Mouse (Mus musculus): Measurements from ENCODE around the gene Adtrp. TPM values are rescaled to one million over a fixed set of nuclear protein-coding genes. Genes with fewer than 3 reads are reported as not detected.

Gene Adtrp
- polyA plus RNA-seq, 1 experiment from 2014 or later = not detected

DNA sequence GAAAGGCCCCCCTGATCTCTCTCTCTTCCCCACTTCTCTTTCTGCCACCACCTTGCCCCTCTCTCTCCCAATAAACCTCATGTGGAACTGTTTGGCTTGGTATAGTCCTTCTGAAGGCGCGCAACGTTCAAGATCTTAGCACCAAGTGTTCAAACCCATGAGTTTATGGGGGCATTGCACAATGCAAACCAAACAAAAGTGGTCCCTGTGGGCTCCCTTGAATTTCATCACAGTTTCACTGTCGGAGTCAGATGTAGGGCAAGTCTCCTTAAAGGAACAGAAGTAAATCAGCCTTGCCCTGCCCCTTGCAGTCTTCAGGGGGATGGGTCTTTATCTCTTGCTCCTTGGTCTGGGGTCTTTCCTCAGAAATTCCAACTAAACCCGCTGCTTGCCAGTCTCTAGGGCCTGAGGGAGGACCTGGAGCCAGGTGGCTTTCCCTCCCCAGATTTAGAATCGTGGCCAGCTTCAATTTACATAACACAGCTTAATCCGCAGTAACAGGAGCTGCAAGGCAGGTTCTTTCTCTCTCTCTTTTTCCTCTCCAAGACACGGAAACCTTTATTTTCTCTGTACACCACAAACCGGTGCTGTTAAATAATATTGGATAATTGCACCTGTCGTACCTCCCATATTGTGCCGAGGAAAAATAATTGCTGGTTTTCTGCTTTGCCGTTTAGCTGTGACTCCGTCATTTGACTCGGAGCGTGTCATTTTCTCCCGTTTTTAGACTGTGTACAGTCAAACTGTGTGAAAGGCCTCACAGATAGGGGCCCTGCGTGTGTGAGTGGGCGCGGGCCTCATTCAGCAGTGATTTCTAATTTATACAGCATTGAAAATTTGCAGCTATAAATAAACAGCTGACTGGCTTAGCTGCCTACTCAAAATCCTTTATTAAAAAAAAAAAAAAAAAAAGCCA, 88.7 kb downstream of the Adtrp start:
- H3K9ac ChIP-seq = no peak overlapping the region
- no peak overlapping the region for H3K4me3 ChIP-seq
- no peaks in the 10 kb centered on the region for H3K36me3 ChIP-seq (replicated peaks)
- H3K27ac ChIP-seq = peak overlapping the region; percentile 53
- H3K9me3 ChIP-seq = no peaks in the 10 kb centered on the region
- WGBS = 32% methylated on average over 19 of the region's 19 CpGs
- peaks cover 24% of the 10 kb centered on the region for H3K4me1 ChIP-seq
- peak; percentile 82 for ATAC-seq (replicated peaks)
- peak overlapping the region; percentile 21 for H3K4me2 ChIP-seq
- no peaks in the 10 kb centered on the region for H3K27me3 ChIP-seq (replicated peaks)

DNA sequence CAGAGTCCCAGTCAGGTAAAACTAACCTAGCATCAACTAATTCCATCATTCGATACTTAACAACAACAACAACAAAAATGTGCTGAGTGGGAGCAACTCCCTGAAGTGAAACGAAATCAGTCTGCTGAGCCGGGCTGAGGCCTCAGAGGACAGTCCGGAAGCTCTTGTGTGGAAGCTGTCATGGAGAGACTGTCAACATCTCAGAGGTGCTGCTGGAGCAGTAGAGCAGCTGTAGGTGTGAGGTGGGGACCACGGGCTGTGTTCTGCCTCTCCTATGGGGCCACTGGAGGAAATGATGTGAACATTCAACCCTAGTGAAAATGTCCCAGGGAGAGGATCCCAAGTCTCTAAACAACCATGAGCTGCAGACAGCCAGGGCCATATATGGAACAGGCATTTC, 94.4 kb downstream of the Adtrp start:
- Histone ChIP-seq H3K9me3 (no peaks in the 10 kb centered on the region), H3K4me3 (no peak overlapping the region), H3K27ac (no peak overlapping the region), H3K4me1 (no peaks in the 10 kb centered on the region), H3K36me3 (replicated peaks) (no peaks in the 10 kb centered on the region), H3K9ac (no peak overlapping the region), H3K4me2 (no peak overlapping the region), H3K27me3 (replicated peaks) (no peaks in the 10 kb centered on the region)
- 86% methylated on average over 5 of the region's 5 CpGs for WGBS
- ATAC-seq (replicated peaks) = no peak

DNA sequence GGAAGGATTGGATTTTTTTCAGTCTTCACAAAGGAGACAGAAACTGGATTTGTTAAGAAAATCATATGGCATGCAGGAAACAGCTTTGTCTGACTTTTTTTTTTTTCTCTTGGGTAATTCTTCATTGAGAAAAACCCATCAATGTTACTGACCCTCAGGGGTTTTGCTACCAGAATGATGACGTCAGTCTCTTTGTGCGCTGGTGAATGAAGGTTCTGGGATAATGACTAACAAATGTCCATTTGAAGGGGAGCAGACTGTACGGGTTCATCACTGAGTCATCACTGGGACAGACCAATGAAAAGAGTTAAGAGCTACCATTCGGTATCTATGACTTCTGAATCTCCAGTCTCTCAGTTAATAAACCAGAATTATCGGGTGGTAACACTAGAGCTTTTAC, 97.0 kb downstream of the Adtrp start:
- Histone ChIP-seq H3K9me3 (no peaks in the 10 kb centered on the region), H3K4me2 (no peak overlapping the region), H3K36me3 (replicated peaks) (no peaks in the 10 kb centered on the region), H3K9ac (no peak overlapping the region), H3K27me3 (replicated peaks) (no peaks in the 10 kb centered on the region), H3K4me3 (no peak overlapping the region), H3K4me1 (no peaks in the 10 kb centered on the region), H3K27ac (no peak overlapping the region)
- ATAC-seq (replicated peaks) = no peak
- WGBS = 57% methylated on average over 5 of the region's 5 CpGs

DNA sequence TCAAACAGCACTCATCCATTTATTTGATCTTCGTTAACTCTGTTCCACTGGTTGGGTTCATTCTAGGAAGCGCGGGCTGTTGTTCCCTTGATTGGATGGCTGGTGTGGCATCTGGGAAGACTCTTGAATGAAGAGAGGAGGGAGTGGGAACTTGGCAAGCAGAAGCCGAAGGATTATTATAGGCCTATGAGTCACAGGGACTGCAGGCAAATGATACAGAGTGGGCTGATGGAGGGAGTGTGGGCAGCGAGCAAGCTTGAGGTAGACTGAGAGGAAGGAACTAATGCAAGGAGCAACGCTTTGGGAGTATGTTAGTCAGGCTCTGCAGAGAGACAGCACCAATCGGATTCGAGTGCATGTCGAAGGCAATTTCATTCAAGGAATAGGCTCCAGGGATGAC, 98.6 kb downstream of the Adtrp start:
- no peaks in the 10 kb centered on the region for H3K9me3 ChIP-seq
- H3K36me3 ChIP-seq (replicated peaks) = no peaks in the 10 kb centered on the region
- no peak overlapping the region for H3K4me3 ChIP-seq
- H3K9ac ChIP-seq = no peak overlapping the region
- no peak overlapping the region for H3K4me2 ChIP-seq
- H3K27ac ChIP-seq = no peak overlapping the region
- no peaks in the 10 kb centered on the region for H3K27me3 ChIP-seq (replicated peaks)
- 84% methylated on average over 9 of the region's 9 CpGs for WGBS
- ATAC-seq (replicated peaks) = no peak
- H3K4me1 ChIP-seq = no peaks in the 10 kb centered on the region

DNA sequence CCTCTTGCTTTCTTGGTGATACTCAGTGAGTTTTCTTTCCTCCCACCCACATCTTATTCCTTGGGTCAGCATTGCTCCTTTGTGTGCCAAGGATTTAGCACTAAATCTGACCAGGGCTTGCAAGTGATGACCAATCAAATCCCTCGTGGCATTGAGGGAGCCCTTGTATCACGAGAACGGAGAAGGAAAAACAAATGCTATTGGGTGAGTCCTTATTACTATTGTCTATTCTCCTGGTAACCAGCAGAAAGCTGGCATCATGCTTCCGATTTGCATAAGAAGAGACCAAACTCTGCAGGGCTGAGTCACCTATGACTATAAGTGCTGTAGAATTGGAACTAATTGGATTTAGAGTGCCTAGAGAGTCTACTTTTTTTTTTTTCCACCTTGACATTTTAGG, 99.8 kb downstream of the Adtrp start:
- Histone ChIP-seq H3K36me3 (replicated peaks) (no peaks in the 10 kb centered on the region), H3K4me2 (no peak overlapping the region), H3K4me1 (no peaks in the 10 kb centered on the region), H3K9ac (no peak overlapping the region), H3K27ac (no peak overlapping the region), H3K4me3 (no peak overlapping the region), H3K9me3 (no peaks in the 10 kb centered on the region), H3K27me3 (replicated peaks) (no peaks in the 10 kb centered on the region)
- no peak for ATAC-seq (replicated peaks)
- 61% methylated on average over 4 of the region's 4 CpGs for WGBS

DNA sequence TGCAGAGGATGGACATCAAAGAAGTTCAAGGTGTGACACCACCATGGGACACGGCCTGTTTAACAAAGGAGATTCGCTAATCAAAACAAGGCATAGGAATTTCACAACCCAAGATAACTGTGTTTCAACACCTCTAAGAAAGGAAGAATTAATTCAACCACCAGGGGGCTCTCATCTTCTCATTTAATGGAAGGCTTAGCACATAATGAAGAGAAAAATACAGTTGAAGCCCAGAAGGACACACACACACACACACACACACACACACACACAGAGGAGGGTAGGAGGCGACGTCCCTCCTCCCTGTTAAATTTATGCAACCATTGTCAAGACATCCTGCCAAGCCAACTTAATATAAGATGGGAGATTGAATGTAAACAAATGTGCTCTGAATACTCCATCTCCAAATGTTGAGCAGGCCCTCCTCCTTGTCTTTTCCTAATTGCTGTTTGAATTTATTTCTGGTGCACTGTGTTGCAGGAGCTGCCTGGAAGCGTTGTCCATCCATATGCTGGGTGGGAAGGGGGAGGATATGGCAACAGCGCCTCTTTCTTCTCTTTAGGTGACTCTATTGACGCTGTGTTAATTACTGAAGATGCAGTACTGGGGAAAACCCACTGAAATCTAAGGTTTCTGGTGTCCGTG, 100.4 kb downstream of the Adtrp start:
- WGBS = 65% methylated on average over 8 of the region's 8 CpGs
- H3K4me2 ChIP-seq = no peak overlapping the region
- H3K4me3 ChIP-seq = no peak overlapping the region
- H3K9me3 ChIP-seq = no peaks in the 10 kb centered on the region
- ATAC-seq (replicated peaks) = no peak
- H3K36me3 ChIP-seq (replicated peaks) = no peaks in the 10 kb centered on the region
- H3K9ac ChIP-seq = no peak overlapping the region
- H3K27me3 ChIP-seq (replicated peaks) = no peaks in the 10 kb centered on the region
- no peaks in the 10 kb centered on the region for H3K4me1 ChIP-seq
- H3K27ac ChIP-seq = no peak overlapping the region

DNA sequence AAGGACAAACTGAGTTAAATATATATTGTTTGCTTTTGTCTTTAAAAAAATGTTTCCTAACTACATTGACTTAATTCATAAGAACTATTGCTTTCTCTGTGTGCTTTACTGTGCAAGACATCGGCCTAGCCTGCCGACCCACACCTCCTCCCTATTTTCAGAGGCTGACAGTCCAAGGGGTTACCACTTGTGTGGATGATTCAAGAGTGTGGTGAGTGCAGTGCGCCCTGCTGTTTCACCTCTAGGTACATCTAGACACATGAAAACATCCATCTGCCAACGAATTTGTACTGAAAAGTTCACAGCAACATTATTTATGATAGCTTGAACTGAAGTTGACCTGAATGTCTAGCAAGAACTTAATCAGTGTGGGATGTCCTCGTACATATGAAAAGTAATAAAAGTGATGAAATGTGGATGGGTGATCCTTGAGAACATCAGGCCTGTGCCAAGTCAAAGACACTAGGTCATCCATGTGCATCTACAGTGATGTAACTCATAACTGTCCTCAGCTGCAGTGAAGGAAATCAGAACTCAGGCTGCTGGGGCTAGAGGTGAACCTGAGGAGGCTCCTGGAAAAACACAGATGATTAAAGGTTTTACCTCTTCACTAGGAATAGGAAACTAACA, 106.9 kb downstream of the Adtrp start:
- H3K9ac ChIP-seq = no peak overlapping the region
- H3K4me3 ChIP-seq = no peak overlapping the region
- no peak overlapping the region for H3K27ac ChIP-seq
- no peak overlapping the region for H3K4me2 ChIP-seq
- no peaks in the 10 kb centered on the region for H3K36me3 ChIP-seq (replicated peaks)
- no peak for ATAC-seq (replicated peaks)
- H3K4me1 ChIP-seq = no peaks in the 10 kb centered on the region
- no peaks in the 10 kb centered on the region for H3K27me3 ChIP-seq (replicated peaks)
- H3K9me3 ChIP-seq = no peaks in the 10 kb centered on the region
- WGBS = 86% methylated on average over 5 of the region's 5 CpGs

DNA sequence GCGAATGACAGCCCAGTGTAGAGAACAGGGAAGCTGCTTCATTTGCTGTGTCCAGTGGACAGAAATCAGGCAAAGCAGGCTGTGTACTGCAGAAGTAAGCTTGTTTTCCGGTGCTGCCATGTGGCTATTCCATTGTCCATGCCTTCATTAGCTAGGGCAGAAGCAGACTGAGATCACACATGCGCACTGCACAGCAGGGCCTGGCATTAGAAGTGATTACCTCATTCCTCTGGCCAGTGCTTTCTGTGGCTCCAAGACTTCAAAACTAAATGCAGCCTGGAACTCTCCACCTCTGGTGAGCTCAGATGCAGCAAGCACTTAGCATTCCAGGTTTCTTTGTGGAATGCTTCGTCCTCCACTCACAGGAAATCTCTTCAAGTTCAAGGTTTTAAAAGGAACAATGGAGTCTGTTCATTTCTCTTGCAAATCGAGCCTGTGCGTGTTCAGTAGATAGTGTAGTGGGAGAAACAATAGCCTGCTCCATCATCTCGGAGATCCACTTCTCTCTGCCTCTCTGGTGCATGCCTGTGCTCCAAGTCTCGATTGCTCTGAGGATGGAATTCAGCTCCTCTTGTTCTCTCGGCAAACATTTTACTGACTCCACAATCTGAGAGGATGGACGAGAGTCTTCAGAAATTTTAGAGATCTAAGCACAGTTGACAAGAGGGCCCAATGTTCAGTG, 109.7 kb downstream of the Adtrp start:
- Histone ChIP-seq H3K27ac (peak overlapping the region; percentile 14; the same call in 1 of the 2 replicates), H3K4me1 (no peaks in the 10 kb centered on the region), H3K9me3 (no peaks in the 10 kb centered on the region), H3K27me3 (replicated peaks) (no peaks in the 10 kb centered on the region), H3K36me3 (replicated peaks) (no peaks in the 10 kb centered on the region), H3K9ac (no peak overlapping the region), H3K4me3 (no peak overlapping the region), H3K4me2 (no peak overlapping the region)
- WGBS = 31% methylated on average over 10 of the region's 10 CpGs
- ATAC-seq (replicated peaks) = peak; percentile 88

DNA sequence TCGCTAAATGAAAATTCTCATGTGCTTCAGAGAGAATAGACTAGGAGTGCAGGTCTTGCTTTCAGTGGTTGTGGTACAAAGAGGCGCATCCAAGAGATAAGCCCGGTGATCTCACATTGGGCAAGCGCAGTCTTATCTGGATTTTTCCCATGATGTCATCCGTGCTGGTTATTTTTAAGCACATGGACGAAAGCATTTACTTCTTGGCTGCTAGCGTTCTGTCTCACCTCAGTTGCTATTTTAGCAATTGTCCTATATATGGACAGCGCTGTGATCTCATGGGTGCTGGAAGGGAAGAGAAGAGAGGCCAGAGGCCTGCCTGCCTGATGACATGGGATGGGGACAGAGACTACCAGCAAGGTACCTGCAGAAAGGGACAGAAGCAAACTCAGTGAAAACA, 117.8 kb downstream of the Adtrp start:
- Histone ChIP-seq H3K27me3 (replicated peaks) (no peaks in the 10 kb centered on the region), H3K36me3 (replicated peaks) (no peaks in the 10 kb centered on the region), H3K4me3 (no peak overlapping the region), H3K9me3 (no peaks in the 10 kb centered on the region), H3K4me1 (no peaks in the 10 kb centered on the region), H3K27ac (no peak overlapping the region), H3K4me2 (no peak overlapping the region), H3K9ac (no peak overlapping the region)
- ATAC-seq (replicated peaks) = no peak
- whole genome bisulfite sequencing = 95% methylated on average over 8 of the region's 8 CpGs

DNA sequence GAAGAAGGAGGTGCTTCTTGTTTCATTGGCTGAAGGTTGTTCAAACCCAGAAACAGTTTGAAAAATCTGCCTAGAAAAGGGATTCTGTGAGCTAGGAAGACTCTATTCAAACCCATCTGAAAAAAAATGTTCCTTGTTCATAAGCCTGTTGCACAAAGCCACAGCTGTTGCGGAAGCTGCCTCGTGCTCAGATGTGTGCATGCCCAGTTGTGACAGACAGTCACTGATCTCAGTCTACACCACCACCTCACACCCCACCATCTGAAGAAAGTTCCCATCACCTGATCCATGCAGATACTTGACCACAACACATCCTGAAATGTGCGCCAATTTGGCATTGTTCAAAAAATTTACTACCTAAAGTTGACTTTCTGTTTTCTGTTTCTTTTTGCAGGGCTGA, 119.7 kb downstream of the Adtrp start:
- Histone ChIP-seq H3K27ac (no peak overlapping the region), H3K36me3 (replicated peaks) (no peaks in the 10 kb centered on the region), H3K4me3 (no peak overlapping the region), H3K4me1 (no peaks in the 10 kb centered on the region), H3K9ac (no peak overlapping the region), H3K9me3 (no peaks in the 10 kb centered on the region), H3K4me2 (no peak overlapping the region), H3K27me3 (replicated peaks) (no peaks in the 10 kb centered on the region)
- no peak for ATAC-seq (replicated peaks)
- WGBS = 77% methylated on average over 3 of the region's 3 CpGs

DNA sequence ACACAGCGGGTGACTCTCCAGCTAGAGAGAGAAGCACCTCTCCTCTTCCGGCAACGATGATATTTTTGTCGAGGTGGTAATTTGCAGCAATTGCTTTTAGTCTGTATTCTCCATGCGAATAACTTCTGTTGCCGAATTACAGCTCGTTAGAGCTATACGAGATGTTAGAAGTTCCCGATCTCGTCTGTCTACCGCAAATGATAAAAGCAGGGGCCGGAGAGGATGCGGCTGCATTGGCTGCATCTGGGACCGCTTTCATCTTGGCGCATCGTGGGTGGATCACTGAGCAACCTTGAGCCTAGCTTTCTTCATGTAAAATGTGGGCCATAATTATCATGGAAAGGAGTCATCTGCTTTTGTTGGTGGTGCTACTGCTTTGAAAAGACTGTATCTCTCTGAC, 128.2 kb downstream of the Adtrp start:
- Histone ChIP-seq H3K4me2 (no peak overlapping the region), H3K27me3 (replicated peaks) (no peaks in the 10 kb centered on the region), H3K9me3 (no peaks in the 10 kb centered on the region), H3K4me3 (no peak overlapping the region), H3K36me3 (replicated peaks) (no peaks in the 10 kb centered on the region), H3K9ac (no peak overlapping the region), H3K4me1 (no peaks in the 10 kb centered on the region), H3K27ac (no peak overlapping the region)
- WGBS = 88% methylated on average over 16 of the region's 16 CpGs
- no peak for ATAC-seq (replicated peaks)

DNA sequence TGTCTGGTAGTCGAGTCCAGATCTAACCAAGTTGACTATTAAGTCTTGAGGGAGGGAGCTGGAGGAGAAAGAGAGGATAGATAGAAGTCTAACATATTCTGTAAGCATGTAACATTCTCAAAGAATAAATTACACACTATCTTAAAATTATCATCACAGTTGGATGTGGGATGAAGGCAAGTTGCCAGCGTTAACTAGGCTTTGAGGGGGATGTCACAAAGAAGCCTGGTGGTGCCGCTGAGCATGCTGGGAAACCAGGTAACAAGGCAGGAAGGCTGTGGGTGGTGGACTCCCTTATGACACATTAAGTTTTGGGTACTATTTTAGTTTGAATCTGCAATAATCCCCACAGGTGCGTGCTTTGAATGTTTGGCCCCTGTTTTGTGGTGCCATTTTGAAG, 129.4 kb downstream of the Adtrp start:
- H3K27me3 ChIP-seq (replicated peaks) = no peaks in the 10 kb centered on the region
- WGBS = 86% methylated on average over 4 of the region's 4 CpGs
- no peak overlapping the region for H3K4me2 ChIP-seq
- H3K9ac ChIP-seq = no peak overlapping the region
- H3K36me3 ChIP-seq (replicated peaks) = no peaks in the 10 kb centered on the region
- no peaks in the 10 kb centered on the region for H3K9me3 ChIP-seq
- H3K27ac ChIP-seq = no peak overlapping the region
- H3K4me1 ChIP-seq = no peaks in the 10 kb centered on the region
- ATAC-seq (replicated peaks) = no peak
- H3K4me3 ChIP-seq = no peak overlapping the region

Measured in midbrain, embryonic 15.5 days (tissue).